Mouse (Mus musculus): ENCODE data around the gene Nptxr.

GRCm38 (mm10) chr15:79810997-79811396, 6.4 kb upstream of the Nptxr start:
- no peak for TF ChIP-seq POLR2A (IDR thresholded peaks at IDR 0.05; ENCODE audit: borderline replicate concordance, insufficient read depth, low read length)
- TF ChIP-seq CTCF (IDR thresholded peaks at IDR 0.05; ENCODE audit: borderline replicate concordance, insufficient read depth, low read depth, low read length) = no peak

Measured in cerebellum, adult 2 months (tissue).